Mouse (Mus musculus): ENCODE measurements around the gene Taf1c. TPM values are rescaled to one million over a fixed set of nuclear protein-coding genes. Genes with fewer than 3 reads are reported as not detected.

The Taf1c gene
- polyA plus RNA-seq, 1 experiment from 2014 or later = 5.7 TPM

GRCm38 (mm10) chr8:119642960-119643359 is 37.9 kb upstream of the Taf1c start:
- no peak for TF ChIP-seq CTCF (IDR thresholded peaks at IDR 0.05)
- Histone ChIP-seq H3K4me2 (replicated peaks; ENCODE audit: low read depth, low read length) (no peak overlapping the region), H3K4me1 (ENCODE audit: insufficient read depth, low read depth, low read length) (no peaks in the 10 kb centered on the region), H3K9me3 (ENCODE audit: low read length) (no peaks in the 10 kb centered on the region), H3K36me3 (ENCODE audit: insufficient read depth, low read length) (no peaks in the 10 kb centered on the region), H3K9ac (replicated peaks; ENCODE audit: low read depth) (no peak overlapping the region), H3K27me3 (replicated peaks; ENCODE audit: insufficient read depth, low read length) (no peaks in the 10 kb centered on the region), H3K4me3 (ENCODE audit: low read depth, low read length) (no peak overlapping the region), H3K27ac (ENCODE audit: low read length) (no peak overlapping the region)
- ATAC-seq (no peak), DNase-seq (ENCODE audit: low spot score) (no peak)
- WGBS = 100% methylated on average over 1 of the region's 1 CpGs

GRCm38 (mm10) chr8:119641058-119641457 is 36.0 kb upstream of the Taf1c start:
- TF ChIP-seq CTCF (IDR thresholded peaks at IDR 0.05) (no peak), EP300 (IDR thresholded peaks at IDR 0.05) (no peak)
- Histone ChIP-seq H3K9ac (replicated peaks; ENCODE audit: low read depth) (no peak overlapping the region), H3K27ac (ENCODE audit: low read length) (no peak overlapping the region), H3K4me3 (ENCODE audit: low read depth, low read length) (no peak overlapping the region), H3K4me2 (replicated peaks; ENCODE audit: low read depth, low read length) (no peak overlapping the region), H3K27me3 (replicated peaks; ENCODE audit: insufficient read depth, low read length) (no peaks in the 10 kb centered on the region), H3K4me1 (ENCODE audit: insufficient read depth, low read depth, low read length) (no peaks in the 10 kb centered on the region), H3K36me3 (ENCODE audit: insufficient read depth, low read length) (no peaks in the 10 kb centered on the region), H3K9me3 (ENCODE audit: low read length) (no peaks in the 10 kb centered on the region)
- ATAC-seq (no peak), DNase-seq (ENCODE audit: low spot score) (no peak)
- 67% methylated on average over 5 of the region's 5 CpGs for WGBS

- 64% methylated on average over 7 of the region's 7 CpGs for WGBS
- ATAC-seq = no peak
These were observed 34.8 kb upstream of the Taf1c start for GRCm38 (mm10) chr8:119639798-119640197.

GRCm38 (mm10) chr8:119638261-119638660 is 33.2 kb upstream of the Taf1c start:
- no peak for TF ChIP-seq CTCF (IDR thresholded peaks at IDR 0.05)
- no peak for TF ChIP-seq EP300 (IDR thresholded peaks at IDR 0.05)
- WGBS = 74% methylated on average over 6 of the region's 6 CpGs
- Histone ChIP-seq H3K27me3 (replicated peaks; ENCODE audit: insufficient read depth, low read length) (no peaks in the 10 kb centered on the region), H3K36me3 (ENCODE audit: insufficient read depth, low read length) (no peaks in the 10 kb centered on the region), H3K4me3 (ENCODE audit: low read depth, low read length) (no peak overlapping the region), H3K4me2 (replicated peaks; ENCODE audit: low read depth, low read length) (no peak overlapping the region), H3K4me1 (ENCODE audit: insufficient read depth, low read depth, low read length) (no peaks in the 10 kb centered on the region), H3K27ac (ENCODE audit: low read length) (no peak overlapping the region), H3K9me3 (ENCODE audit: low read length) (no peaks in the 10 kb centered on the region), H3K9ac (replicated peaks; ENCODE audit: low read depth) (no peak overlapping the region)
- ATAC-seq (no peak), DNase-seq (ENCODE audit: low spot score) (no peak)

More at GRCm38 (mm10) chr8:119639798-119640197, 34.8 kb upstream of the Taf1c start:
- H3K4me1 ChIP-seq (ENCODE audit: insufficient read depth, low read depth, low read length) = no peaks in the 10 kb centered on the region
- no peak for TF ChIP-seq CTCF (IDR thresholded peaks at IDR 0.05)
- TF ChIP-seq EP300 (IDR thresholded peaks at IDR 0.05) = no peak
- no peaks in the 10 kb centered on the region for H3K9me3 ChIP-seq (ENCODE audit: low read length)
- no peak overlapping the region for H3K4me2 ChIP-seq (replicated peaks; ENCODE audit: low read depth, low read length)
- H3K27me3 ChIP-seq (replicated peaks; ENCODE audit: insufficient read depth, low read length) = no peaks in the 10 kb centered on the region
- DNase-seq (ENCODE audit: low spot score) = no peak
- H3K27ac ChIP-seq (ENCODE audit: low read length) = no peak overlapping the region
- H3K9ac ChIP-seq (replicated peaks; ENCODE audit: low read depth) = no peak overlapping the region
- no peak overlapping the region for H3K4me3 ChIP-seq (ENCODE audit: low read depth, low read length)
- H3K36me3 ChIP-seq (ENCODE audit: insufficient read depth, low read length) = no peaks in the 10 kb centered on the region

- 85% methylated on average over 4 of the region's 4 CpGs for WGBS
- Histone ChIP-seq H3K9ac (replicated peaks; ENCODE audit: low read depth) (no peak overlapping the region), H3K36me3 (ENCODE audit: insufficient read depth, low read length) (no peaks in the 10 kb centered on the region), H3K27ac (ENCODE audit: low read length) (no peak overlapping the region), H3K4me3 (ENCODE audit: low read depth, low read length) (no peak overlapping the region), H3K27me3 (replicated peaks; ENCODE audit: insufficient read depth, low read length) (no peaks in the 10 kb centered on the region), H3K4me1 (ENCODE audit: insufficient read depth, low read depth, low read length) (no peaks in the 10 kb centered on the region), H3K4me2 (replicated peaks; ENCODE audit: low read depth, low read length) (no peak overlapping the region), H3K9me3 (ENCODE audit: low read length) (no peaks in the 10 kb centered on the region)
- TF ChIP-seq EP300 (IDR thresholded peaks at IDR 0.05) = no peak
- TF ChIP-seq CTCF (IDR thresholded peaks at IDR 0.05) = no peak
- DNase-seq (ENCODE audit: low spot score) (no peak), ATAC-seq (no peak)
These were observed 32.4 kb upstream of the Taf1c start for GRCm38 (mm10) chr8:119637381-119637780.

GRCm38 (mm10) chr8:119636766-119637165 is 31.7 kb upstream of the Taf1c start:
- no peak for TF ChIP-seq EP300 (IDR thresholded peaks at IDR 0.05)
- TF ChIP-seq CTCF (IDR thresholded peaks at IDR 0.05) = no peak
- DNase-seq (ENCODE audit: low spot score) (no peak), ATAC-seq (no peak)
- WGBS = 51% methylated on average over 7 of the region's 7 CpGs
- no peak overlapping the region for H3K4me2 ChIP-seq (replicated peaks; ENCODE audit: low read depth, low read length)
- no peaks in the 10 kb centered on the region for H3K4me1 ChIP-seq (ENCODE audit: insufficient read depth, low read depth, low read length)
- H3K27ac ChIP-seq (ENCODE audit: low read length) = no peak overlapping the region
- H3K9me3 ChIP-seq (ENCODE audit: low read length) = no peaks in the 10 kb centered on the region
- H3K9ac ChIP-seq (replicated peaks; ENCODE audit: low read depth) = no peak overlapping the region
- no peaks in the 10 kb centered on the region for H3K36me3 ChIP-seq (ENCODE audit: insufficient read depth, low read length)
- H3K27me3 ChIP-seq (replicated peaks; ENCODE audit: insufficient read depth, low read length) = no peaks in the 10 kb centered on the region
- H3K4me3 ChIP-seq (ENCODE audit: low read depth, low read length) = no peak overlapping the region

GRCm38 (mm10) chr8:119635958-119636357 is 30.9 kb upstream of the Taf1c start:
- no peaks in the 10 kb centered on the region for H3K27me3 ChIP-seq (replicated peaks; ENCODE audit: insufficient read depth, low read length)
- H3K4me1 ChIP-seq (ENCODE audit: insufficient read depth, low read depth, low read length) = no peaks in the 10 kb centered on the region
- DNase-seq (ENCODE audit: low spot score) = no peak

More at GRCm38 (mm10) chr8:119635958-119636357, 30.9 kb upstream of the Taf1c start:
- Histone ChIP-seq H3K36me3 (ENCODE audit: insufficient read depth, low read length) (no peaks in the 10 kb centered on the region), H3K27ac (ENCODE audit: low read length) (no peak overlapping the region), H3K9ac (replicated peaks; ENCODE audit: low read depth) (no peak overlapping the region), H3K9me3 (ENCODE audit: low read length) (no peaks in the 10 kb centered on the region), H3K4me2 (replicated peaks; ENCODE audit: low read depth, low read length) (no peak overlapping the region), H3K4me3 (ENCODE audit: low read depth, low read length) (no peak overlapping the region)
- ATAC-seq = no peak
- WGBS = 44% methylated on average over 2 of the region's 2 CpGs
- no peak for TF ChIP-seq CTCF (IDR thresholded peaks at IDR 0.05)
- no peak for TF ChIP-seq EP300 (IDR thresholded peaks at IDR 0.05)
